Mouse (Mus musculus) hindbrain, embryonic 15.5 days (tissue): Measurements from ENCODE around the gene Ifnlr1. TPM values are rescaled to one million over a fixed set of nuclear protein-coding genes. Genes with fewer than 3 reads are reported as not detected.
"Not testable (repeated sequence)": the region's sequence is repeated elsewhere in the genome, so short reads cannot be mapped to it uniquely, and the experiment has no call there.

Experiments
- ATAC-seq: fragments of 200-750 bp; cut with Nextera tagmentation; 2 replicates; pipeline ENCODE4 v1.8.0; 2017; ENCODE audit warnings: low read depth, moderate number of reproducible peaks, moderate TSS enrichment; ENCODE audit not compliant: low FRiP score
- H3K27ac ChIP-seq: fragments of 300-500 bp; sonication (generic); replicated peaks from 2 replicates; pipeline ENCODE4 v1.5.1; 2015; ENCODE audit warnings: mild to moderate bottlenecking, inconsistent platforms
- H3K27me3 ChIP-seq: fragments of 300-500 bp; sonication (generic); 2 replicates; pipeline ENCODE4 v1.6.1; 2015; ENCODE audit warnings: control low read depth, inconsistent platforms
- H3K36me3 ChIP-seq: fragments of 300-500 bp; sonication (generic); 2 replicates; pipeline ENCODE4 v1.6.1; 2015; ENCODE audit warnings: control low read depth, inconsistent platforms
- H3K4me1 ChIP-seq: fragments of 300-500 bp; sonication (generic); replicated peaks from 2 replicates; pipeline ENCODE4 v1.6.1; 2015; ENCODE audit warnings: control low read depth, inconsistent platforms
- H3K4me2 ChIP-seq: fragments of 300-500 bp; sonication (generic); 2 replicates; pipeline ENCODE4 v1.6.1; 2015; ENCODE audit warnings: moderate library complexity, mild to moderate bottlenecking, inconsistent platforms
- H3K4me3 ChIP-seq: fragments of 300-500 bp; sonication (generic); 2 replicates; pipeline ENCODE4 v1.5.1; 2015; ENCODE audit warnings: mild to moderate bottlenecking, inconsistent platforms
- H3K9ac ChIP-seq: fragments of 300-500 bp; sonication (generic); 2 replicates; pipeline ENCODE4 v1.6.1; 2015; ENCODE audit warnings: inconsistent platforms
- H3K9me3 ChIP-seq: fragments of 300-500 bp; sonication (generic); 2 replicates; pipeline ENCODE4 v1.6.1; 2016; ENCODE audit warnings: control low read depth, inconsistent platforms
- WGBS: fragments of 180-500 bp; shearing (Covaris S2); methylation state at CpG from one replicate; pipeline ENCODE4 v1.1.7; 2015; 5-methylcytosine and 5-hydroxymethylcytosine counted together
- polyA plus RNA-seq: library from polyadenylated mRNA; unstranded; fragments of >200 nt; fragmentation: Nextera tagmentation; extraction: Ambion mirVana; gene quantifications from 2 replicates; pipeline ENCODE4 v1.2.1, GENCODE M21; 2015

Ifnlr1 gene
- polyA plus RNA-seq, 1 experiment from 2014 or later: 0.43 TPM

GRCm38 (mm10) chr4:135690241-135690640 is 4.2 kb downstream of the Ifnlr1 start:
- no peak overlapping the region for H3K27ac ChIP-seq
- no peak for ATAC-seq
- no peaks in the 10 kb centered on the region for H3K9me3 ChIP-seq
- no peaks in the 10 kb centered on the region for H3K36me3 ChIP-seq
- WGBS: 85% methylated on average over 11 of the region's 11 CpGs
- no peak overlapping the region for H3K4me2 ChIP-seq
- H3K4me3 ChIP-seq: no peak overlapping the region
- H3K4me1 ChIP-seq: peaks cover 14% of the 10 kb centered on the region
- H3K27me3 ChIP-seq: peaks cover 30% of the 10 kb centered on the region
- no peak overlapping the region for H3K9ac ChIP-seq

DNA sequence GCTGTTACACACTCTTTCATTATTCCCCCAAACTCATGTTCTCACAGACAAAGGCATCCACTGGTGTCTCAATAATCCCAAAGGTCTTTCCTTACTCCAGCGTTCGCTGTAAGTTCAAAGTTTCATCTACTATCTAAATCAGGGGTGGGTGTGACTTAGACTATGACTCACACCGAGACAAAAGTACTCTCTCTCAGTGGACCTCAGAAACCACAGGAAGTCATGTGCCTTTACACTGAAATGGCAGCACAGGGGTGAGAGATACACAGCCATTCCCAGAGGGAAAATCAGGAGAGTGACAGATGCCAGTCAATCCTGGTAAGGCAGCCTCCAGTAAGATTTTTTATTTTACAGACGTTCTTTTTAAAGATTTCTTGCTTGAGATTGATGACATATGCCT is 6.8 kb downstream of the Ifnlr1 start:
- no peak for ATAC-seq
- WGBS: 84% methylated on average over 4 of the region's 4 CpGs
- Histone ChIP-seq H3K36me3 (no peaks in the 10 kb centered on the region), H3K27me3 (peaks cover 8% of the 10 kb centered on the region), H3K9me3 (no peaks in the 10 kb centered on the region), H3K27ac (no peak overlapping the region), H3K9ac (no peak overlapping the region), H3K4me1 (no peaks in the 10 kb centered on the region), H3K4me3 (no peak overlapping the region), H3K4me2 (no peak overlapping the region)

DNA sequence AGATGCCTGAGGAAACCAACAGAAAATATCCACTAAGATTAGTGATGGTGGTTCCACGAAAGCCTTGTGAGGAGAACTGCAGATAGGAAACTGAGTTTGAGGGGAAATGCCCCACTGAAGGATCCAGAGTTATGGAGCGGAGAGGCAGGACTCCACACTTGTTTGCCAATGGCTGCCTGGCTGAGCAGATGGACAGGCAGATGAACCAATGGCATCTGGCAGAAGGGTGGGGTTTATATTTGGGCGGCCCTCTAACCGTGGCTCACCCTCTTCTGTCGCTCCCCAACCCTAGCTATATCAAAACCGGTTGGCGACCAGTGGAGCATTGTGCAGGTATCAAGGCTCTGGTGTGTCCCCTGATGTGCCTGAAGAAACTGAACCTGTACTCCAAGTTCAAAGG is 12.4 kb downstream of the Ifnlr1 start:
- peak overlapping the region; percentile 19 for H3K4me3 ChIP-seq
- 81% methylated on average over 7 of the region's 7 CpGs for WGBS

GRCm38 (mm10) chr4:135703497-135703896 is 17.4 kb downstream of the Ifnlr1 start:
- no peaks in the 10 kb centered on the region for H3K36me3 ChIP-seq
- no peak overlapping the region for H3K4me2 ChIP-seq
- H3K9me3 ChIP-seq: no peaks in the 10 kb centered on the region
- H3K27me3 ChIP-seq: no peaks in the 10 kb centered on the region
- WGBS: 85% methylated on average over 13 of the region's 13 CpGs
- no peak for ATAC-seq
- H3K9ac ChIP-seq: no peak overlapping the region
- no peak overlapping the region for H3K4me3 ChIP-seq
- H3K27ac ChIP-seq: no peak overlapping the region
- no peaks in the 10 kb centered on the region for H3K4me1 ChIP-seq

More for the DNA sequence above, 12.4 kb downstream of the Ifnlr1 start:
- H3K4me1 ChIP-seq: no peaks in the 10 kb centered on the region
- H3K27me3 ChIP-seq: no peaks in the 10 kb centered on the region
- no peak for ATAC-seq
- H3K9ac ChIP-seq: no peak overlapping the region
- no peaks in the 10 kb centered on the region for H3K9me3 ChIP-seq
- H3K27ac ChIP-seq: no peak overlapping the region
- no peaks in the 10 kb centered on the region for H3K36me3 ChIP-seq
- peak overlapping the region; percentile 21; the same call in 1 of the 2 replicates for H3K4me2 ChIP-seq

- no peaks in the 10 kb centered on the region for H3K27me3 ChIP-seq
- H3K4me1 ChIP-seq: no peaks in the 10 kb centered on the region
- H3K9ac ChIP-seq: no peak overlapping the region
- H3K9me3 ChIP-seq: no peaks in the 10 kb centered on the region
- WGBS: 33% methylated on average over 6 of the region's 6 CpGs
- H3K36me3 ChIP-seq: no peaks in the 10 kb centered on the region
- no peak for ATAC-seq
- H3K4me2 ChIP-seq: no peak overlapping the region
- H3K27ac ChIP-seq: no peak overlapping the region
- H3K4me3 ChIP-seq: no peak overlapping the region
Observed at GRCm38 (mm10) chr4:135704016-135704415, 17.9 kb downstream of the Ifnlr1 start.

- WGBS: 93% methylated on average over 6 of the region's 6 CpGs
- ATAC-seq: no peak
Observed at GRCm38 (mm10) chr4:135706045-135706444, 20.0 kb downstream of the Ifnlr1 start.

DNA sequence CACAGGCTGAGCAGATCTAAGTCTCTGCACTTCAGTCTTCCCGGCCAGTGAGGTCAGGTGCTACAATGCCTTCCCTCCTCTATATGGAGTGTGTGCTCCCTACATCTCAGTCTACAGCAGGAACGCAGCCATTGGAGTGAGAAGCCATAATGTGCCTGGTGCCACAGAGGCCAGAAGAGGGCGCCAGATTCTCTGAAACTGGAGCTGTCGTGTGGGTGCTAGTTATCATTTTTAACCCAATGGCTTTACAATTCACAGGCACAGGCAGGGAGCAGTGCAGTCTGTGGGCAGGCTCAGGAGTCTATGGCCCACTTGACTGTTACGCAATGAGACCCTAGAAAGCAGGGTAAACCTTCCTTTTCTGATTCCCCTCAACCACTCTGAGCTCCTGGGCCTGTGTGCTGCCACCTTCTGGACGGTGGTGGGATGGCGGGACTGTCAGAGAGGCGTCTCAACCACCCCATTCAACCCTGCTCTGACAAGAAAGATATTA is 23.0 kb downstream of the Ifnlr1 start:
- no peaks in the 10 kb centered on the region for H3K27me3 ChIP-seq
- H3K9me3 ChIP-seq: no peaks in the 10 kb centered on the region
- no peak overlapping the region for H3K27ac ChIP-seq
- H3K4me3 ChIP-seq: no peak overlapping the region
- no peak overlapping the region for H3K9ac ChIP-seq
- peak overlapping the region; percentile 40 for H3K4me2 ChIP-seq
- H3K4me1 ChIP-seq: no peaks in the 10 kb centered on the region
- 9% methylated on average over 8 of the region's 8 CpGs for WGBS
- ATAC-seq: no peak
- no peaks in the 10 kb centered on the region for H3K36me3 ChIP-seq

More at GRCm38 (mm10) chr4:135706045-135706444, 20.0 kb downstream of the Ifnlr1 start:
- no peak overlapping the region for H3K4me2 ChIP-seq
- H3K36me3 ChIP-seq: no peaks in the 10 kb centered on the region
- H3K4me3 ChIP-seq: no peak overlapping the region
- no peaks in the 10 kb centered on the region for H3K9me3 ChIP-seq
- H3K27me3 ChIP-seq: no peaks in the 10 kb centered on the region
- no peaks in the 10 kb centered on the region for H3K4me1 ChIP-seq
- H3K27ac ChIP-seq: no peak overlapping the region
- no peak overlapping the region for H3K9ac ChIP-seq

DNA sequence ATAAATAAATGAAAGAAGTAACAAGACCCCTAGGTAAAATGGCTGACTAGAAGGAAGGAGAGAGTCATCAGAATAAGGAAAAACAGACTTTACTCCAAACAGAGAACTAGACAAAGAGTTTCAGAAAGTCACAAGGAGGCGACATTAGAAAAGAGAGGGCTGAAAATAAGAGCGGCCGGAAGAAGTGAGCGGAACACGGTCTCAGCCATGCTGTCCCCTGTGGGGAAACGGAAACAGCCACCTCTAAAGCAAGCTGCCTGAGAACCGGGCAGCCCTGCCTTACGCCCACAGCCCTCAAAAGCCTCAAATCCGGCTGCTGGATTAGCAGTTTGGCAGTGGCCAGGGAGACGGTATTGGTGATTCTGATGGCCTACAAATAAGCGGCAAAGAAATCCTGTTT is 23.5 kb downstream of the Ifnlr1 start:
- WGBS: 77% methylated on average over 11 of the region's 11 CpGs
- no peaks in the 10 kb centered on the region for H3K4me1 ChIP-seq
- no peak for ATAC-seq
- H3K27ac ChIP-seq: no peak overlapping the region
- H3K4me2 ChIP-seq: no peak overlapping the region
- H3K9ac ChIP-seq: no peak overlapping the region
- no peaks in the 10 kb centered on the region for H3K36me3 ChIP-seq
- no peaks in the 10 kb centered on the region for H3K27me3 ChIP-seq
- H3K9me3 ChIP-seq: no peaks in the 10 kb centered on the region
- no peak overlapping the region for H3K4me3 ChIP-seq

DNA sequence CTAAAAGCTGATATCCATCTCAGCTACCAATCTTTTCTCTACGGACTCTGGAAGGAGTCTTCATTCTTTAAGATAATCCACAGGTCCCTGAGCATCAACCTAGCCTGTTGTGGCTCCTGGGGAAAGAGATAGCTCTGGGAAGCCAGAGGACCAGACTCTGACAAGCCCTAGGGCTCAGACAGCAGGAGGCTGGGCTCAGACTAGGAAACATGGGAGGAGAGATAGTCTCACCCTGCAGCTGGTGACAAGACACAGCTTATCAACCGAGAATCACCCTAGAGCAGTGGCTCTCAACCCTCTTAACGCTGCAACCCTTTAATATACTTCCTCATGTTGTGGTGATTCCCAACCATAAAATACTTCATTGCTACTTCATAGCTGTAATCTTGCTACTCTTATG is 24.3 kb downstream of the Ifnlr1 start:
- no peaks in the 10 kb centered on the region for H3K27me3 ChIP-seq
- no peaks in the 10 kb centered on the region for H3K4me1 ChIP-seq
- 83% methylated on average over 3 of the region's 3 CpGs for WGBS
- H3K4me2 ChIP-seq: no peak overlapping the region
- ATAC-seq: no peak
- no peaks in the 10 kb centered on the region for H3K9me3 ChIP-seq
- no peak overlapping the region for H3K4me3 ChIP-seq
- no peaks in the 10 kb centered on the region for H3K36me3 ChIP-seq
- H3K27ac ChIP-seq: no peak overlapping the region
- no peak overlapping the region for H3K9ac ChIP-seq

GRCm38 (mm10) chr4:135714776-135715175 is 28.7 kb downstream of the Ifnlr1 start:
- ATAC-seq: no peak
- Histone ChIP-seq H3K9ac (no peak overlapping the region), H3K27me3 (no peaks in the 10 kb centered on the region), H3K9me3 (no peaks in the 10 kb centered on the region), H3K27ac (no peak overlapping the region), H3K36me3 (no peaks in the 10 kb centered on the region), H3K4me2 (no peak overlapping the region), H3K4me3 (no peak overlapping the region), H3K4me1 (no peaks in the 10 kb centered on the region)
- WGBS: 91% methylated on average over 8 of the region's 8 CpGs

GRCm38 (mm10) chr4:135716438-135716837 is 30.4 kb downstream of the Ifnlr1 start:
- H3K9me3 ChIP-seq, ATAC-seq, H3K27ac ChIP-seq, H3K9ac ChIP-seq, H3K27me3 ChIP-seq, H3K36me3 ChIP-seq, H3K4me3 ChIP-seq, H3K4me2 ChIP-seq, H3K4me1 ChIP-seq: not testable (repeated sequence)
- WGBS: 95% methylated on average over 11 of the region's 11 CpGs

DNA sequence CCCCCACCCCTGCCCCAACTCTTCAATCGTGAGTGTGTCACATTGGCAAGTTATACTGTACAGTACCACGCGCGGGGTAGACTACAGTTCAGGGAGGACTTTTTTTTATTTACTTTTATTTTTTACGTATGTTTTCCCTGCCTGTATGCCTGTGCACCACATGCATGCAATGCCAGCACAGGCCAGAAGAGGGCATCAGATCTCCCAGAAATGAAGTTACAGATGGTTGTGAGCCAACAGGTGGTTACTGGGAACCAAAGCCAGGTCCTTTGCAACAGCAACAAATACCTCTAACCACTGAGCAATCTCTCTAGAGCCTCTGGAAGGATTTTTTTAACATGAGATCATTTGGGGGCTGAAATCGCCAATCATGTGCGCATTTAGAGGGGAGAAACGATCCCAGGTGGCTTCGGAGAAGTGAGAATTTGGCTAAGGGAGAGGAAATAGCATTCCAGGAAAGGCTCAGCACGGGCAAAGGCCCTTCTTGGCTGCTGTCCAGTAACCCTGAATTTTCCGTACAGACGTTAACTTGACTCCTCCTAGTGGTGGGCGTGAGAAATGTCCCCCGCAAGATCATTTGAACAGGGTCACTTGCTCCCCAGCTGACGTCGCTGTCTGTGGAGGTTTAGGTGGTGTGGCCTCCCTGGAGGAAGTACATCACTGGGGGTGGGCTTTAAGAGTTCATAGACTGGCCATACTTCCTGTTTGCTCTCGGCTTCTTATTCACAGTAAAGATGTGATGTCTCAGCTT is 36.6 kb downstream of the Ifnlr1 start:
- no peaks in the 10 kb centered on the region for H3K9me3 ChIP-seq

DNA sequence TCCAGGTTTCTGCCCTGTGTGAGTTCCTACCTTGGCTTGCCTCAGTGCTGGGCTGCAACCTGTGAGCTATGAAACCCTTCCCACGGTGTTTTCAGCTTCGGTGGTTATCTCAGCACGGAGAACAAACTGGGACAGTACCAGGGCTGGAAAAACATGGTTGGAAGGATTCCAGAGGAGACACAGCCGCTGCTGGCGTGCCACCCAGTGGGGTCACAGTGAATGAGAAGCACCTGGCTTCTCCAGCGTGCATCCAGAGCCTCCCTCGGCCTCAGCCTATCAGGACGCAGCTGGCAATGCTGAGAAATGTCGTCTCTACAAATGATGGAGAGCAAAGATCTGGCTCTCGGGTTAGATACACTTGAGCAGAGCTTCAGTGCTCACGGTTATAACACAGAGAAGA is 40.3 kb downstream of the Ifnlr1 start:
- Histone ChIP-seq H3K36me3 (no peaks in the 10 kb centered on the region), H3K4me3 (no peak overlapping the region), H3K27me3 (no peaks in the 10 kb centered on the region), H3K27ac (no peak overlapping the region), H3K4me2 (no peak overlapping the region), H3K9me3 (no peaks in the 10 kb centered on the region), H3K9ac (no peak overlapping the region), H3K4me1 (no peaks in the 10 kb centered on the region)
- WGBS: 69% methylated on average over 11 of the region's 11 CpGs
- ATAC-seq: no peak

More for the DNA sequence above, 36.6 kb downstream of the Ifnlr1 start:
- Histone ChIP-seq H3K4me2 (no peak overlapping the region), H3K4me1 (no peaks in the 10 kb centered on the region), H3K36me3 (no peaks in the 10 kb centered on the region), H3K9ac (no peak overlapping the region), H3K4me3 (no peak overlapping the region), H3K27me3 (no peaks in the 10 kb centered on the region), H3K27ac (no peak overlapping the region)
- ATAC-seq: no peak
- WGBS: 75% methylated on average over 17 of the region's 17 CpGs
